9 mouse cellular contexts compared by ENCODE assay signal in the genomic region with DNA sequence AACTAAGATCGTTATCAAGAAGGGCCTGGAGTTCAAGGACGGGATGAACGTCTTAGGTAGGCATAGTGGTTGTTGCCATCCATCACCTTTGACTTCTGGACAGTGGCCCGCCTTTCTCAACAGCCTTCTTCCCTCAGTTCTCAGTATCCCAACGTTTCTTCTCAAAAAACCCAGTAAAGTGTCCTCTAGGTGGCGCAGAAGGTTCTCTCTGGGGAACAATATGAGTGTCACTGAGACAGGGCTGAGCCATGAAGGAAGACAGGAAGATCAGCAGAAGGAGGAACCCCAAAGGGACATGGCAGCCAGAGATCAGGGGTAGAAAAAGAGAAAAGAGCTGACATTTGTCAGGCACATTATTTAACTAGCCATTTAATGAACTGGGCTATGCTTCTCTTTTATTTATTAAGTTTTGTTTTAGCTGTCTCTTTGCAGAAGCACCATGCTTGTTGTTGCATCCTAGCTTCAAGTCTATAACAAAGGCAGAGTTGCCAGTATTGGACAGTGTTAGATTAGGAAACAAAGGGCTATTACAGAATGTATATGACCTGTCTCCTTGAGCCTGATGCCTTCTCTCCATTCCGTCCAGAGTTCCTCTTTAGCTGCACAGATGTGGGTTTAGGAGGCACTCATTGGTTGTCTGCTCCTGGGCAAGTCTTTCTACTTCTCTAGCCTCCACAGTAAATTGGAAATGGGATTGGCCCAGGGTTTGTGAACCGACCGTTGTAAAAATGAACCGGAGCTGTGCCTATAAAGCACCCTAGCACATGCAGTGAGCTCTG.
DNase-seq lines count a peak whose midpoint lies in the region; ATAC-seq and TF ChIP-seq lines count a peak whose summit lies in the region.
"Had no signal": no experiment of that assay in that cellular context is flagged by ENCODE, and none has a peak within 500 bp of the region (broad histone marks: within the 10 kb centered on the region; RNA-seq: fewer than 3 reads in every experiment).

No protein-coding gene starts in this region.

- no peaks in the 10 kb centered on the region for H3K79me2 ChIP-seq in MEL (ENCODE audit: control insufficient read depth, insufficient read depth, low read length, poor library complexity)

- H3K9ac ChIP-seq in intestine, postnatal 0 days (ENCODE audit: low read depth, low read length): no peak overlapping the region
- no peak overlapping the region for H3K9ac ChIP-seq in intestine, embryonic 15.5 days
- peak overlapping the region; percentile 29 for H3K9ac ChIP-seq in MEL (ENCODE audit: control insufficient read depth, low read depth, low read length, poor library complexity, severe bottlenecking)
- H3K9ac ChIP-seq in hindbrain, postnatal 0 days (replicated peaks; ENCODE audit: low read length): no peak overlapping the region
- no peak overlapping the region for H3K9ac ChIP-seq in liver, postnatal 0 days (replicated peaks)
- H3K9ac ChIP-seq in neural tube, embryonic 15.5 days (replicated peaks): no peak overlapping the region
- H3K9ac ChIP-seq: embryonic facial prominence, embryonic 15.5 days had no signal

- no peaks in the 10 kb centered on the region for H3K27me3 ChIP-seq in intestine, postnatal 0 days (replicated peaks; ENCODE audit: control insufficient read depth, insufficient read depth, low read length)
- H3K27me3 ChIP-seq in intestine, embryonic 15.5 days (replicated peaks): no peaks in the 10 kb centered on the region
- no peaks in the 10 kb centered on the region for H3K27me3 ChIP-seq in MEL (ENCODE audit: control insufficient read depth in 1 of 2, insufficient read depth in 2 of 2, low read length in 2 of 2)
- no peaks in the 10 kb centered on the region for H3K27me3 ChIP-seq in hindbrain, postnatal 0 days (ENCODE audit: insufficient read depth, low read length)
- H3K27me3 ChIP-seq in liver, postnatal 0 days (ENCODE audit: insufficient read depth, low read length): no peaks in the 10 kb centered on the region
- H3K27me3 ChIP-seq in neural tube, embryonic 15.5 days (replicated peaks): no peaks in the 10 kb centered on the region
- H3K27me3 ChIP-seq: embryonic facial prominence, embryonic 15.5 days had no signal

- TF ChIP-seq RAD21 in MEL (IDR thresholded peaks at IDR 0.05; ENCODE audit: low read depth, low read length): peak; percentile 87

- WGBS in intestine, postnatal 0 days: 54% methylated on average over 10 of the region's 10 CpGs
- WGBS in intestine, embryonic 15.5 days: 56% methylated on average over 10 of the region's 10 CpGs
- WGBS in hindbrain, postnatal 0 days: 59% methylated on average over 10 of the region's 10 CpGs
- WGBS in liver, postnatal 0 days (ENCODE audit: insufficient replicate concordance): 41% methylated on average over 10 of the region's 10 CpGs
- WGBS in neural tube, embryonic 15.5 days: 57% methylated on average over 10 of the region's 10 CpGs

- no peak for TF ChIP-seq POLR2A in MEL (IDR thresholded peaks at IDR 0.05; ENCODE audit: control insufficient read depth in 1 of 2, insufficient read depth in 1 of 2, low read depth in 1 of 2, low read length in 2 of 2, poor library complexity in 1 of 2)
- no peak for TF ChIP-seq POLR2A in cortical plate, adult 2 months (IDR thresholded peaks at IDR 0.05; ENCODE audit: extremely low read depth, insufficient read depth, low read length)

- H3K36me3 ChIP-seq in intestine, postnatal 0 days (ENCODE audit: control insufficient read depth, insufficient read depth): no peaks in the 10 kb centered on the region
- H3K36me3 ChIP-seq in intestine, embryonic 15.5 days: no peaks in the 10 kb centered on the region
- peaks cover 0 to 36% of the 10 kb centered on the region in 2 experiments; a peak in 2 of 4 replicates for H3K36me3 ChIP-seq in MEL (ENCODE audit: control insufficient read depth in 1 of 2, insufficient read depth in 2 of 2, low read length in 2 of 2)
- no peaks in the 10 kb centered on the region for H3K36me3 ChIP-seq in hindbrain, postnatal 0 days (ENCODE audit: insufficient read depth, low read length)
- H3K36me3 ChIP-seq in liver, postnatal 0 days (replicated peaks; ENCODE audit: insufficient read depth, low read length): no peaks in the 10 kb centered on the region
- H3K36me3 ChIP-seq in neural tube, embryonic 15.5 days: peaks cover 9% of the 10 kb centered on the region
- H3K36me3 ChIP-seq: embryonic facial prominence, embryonic 15.5 days had no signal

- H3K4me1 ChIP-seq in intestine, postnatal 0 days (replicated peaks; ENCODE audit: control insufficient read depth, insufficient read depth, low read length): no peaks in the 10 kb centered on the region; the same call in 1 of the 2 replicates
- H3K4me1 ChIP-seq in intestine, embryonic 15.5 days (replicated peaks): 0 out of 2 replicates have a peak, but pooled peaks cover 3% of the 10 kb centered on the region
- H3K4me1 ChIP-seq in MEL (ENCODE audit: control insufficient read depth in 1 of 2, insufficient read depth in 2 of 2, low read length in 2 of 2): peaks cover 20 to 38% of the 10 kb centered on the region in 2 experiments
- peaks cover 9% of the 10 kb centered on the region for H3K4me1 ChIP-seq in cortical plate, adult 2 months (ENCODE audit: control insufficient read depth, insufficient read depth, low read length)
- peaks cover 4% of the 10 kb centered on the region; the same call in 1 of the 2 replicates for H3K4me1 ChIP-seq in hindbrain, postnatal 0 days (ENCODE audit: insufficient read depth, low read length)
- H3K4me1 ChIP-seq in liver, postnatal 0 days (ENCODE audit: insufficient read depth): peaks cover 16% of the 10 kb centered on the region
- H3K4me1 ChIP-seq in neural tube, embryonic 15.5 days: peaks cover 12% of the 10 kb centered on the region
- H3K4me1 ChIP-seq: embryonic facial prominence, embryonic 15.5 days had no signal

- ATAC-seq in intestine, postnatal 0 days: no peak
- no peak for ATAC-seq in intestine, embryonic 15.5 days
- no peak for ATAC-seq in hindbrain, postnatal 0 days
- ATAC-seq in liver, postnatal 0 days: no peak
- ATAC-seq in neural tube, embryonic 15.5 days (ENCODE audit: low FRiP score): no peak

- H3K4me2 ChIP-seq in intestine, postnatal 0 days (replicated peaks; ENCODE audit: low read depth): no peak overlapping the region
- H3K4me2 ChIP-seq in intestine, embryonic 15.5 days (replicated peaks): no peak overlapping the region
- H3K4me2 ChIP-seq in hindbrain, postnatal 0 days (ENCODE audit: low read depth, low read length): no peak overlapping the region
- H3K4me2 ChIP-seq in liver, postnatal 0 days (ENCODE audit: low read depth, low read length): no peak overlapping the region
- H3K4me2 ChIP-seq in neural tube, embryonic 15.5 days: no peak overlapping the region
- H3K4me2 ChIP-seq: embryonic facial prominence, embryonic 15.5 days had no signal

- TF ChIP-seq EP300 in MEL (IDR thresholded peaks at IDR 0.05; ENCODE audit: low read depth in 1 of 2, low read length in 2 of 2): peak in 1 of 2 experiments; percentile 2; a peak in 1 of 4 replicates
- no peak for TF ChIP-seq EP300 in liver, postnatal 0 days (IDR thresholded peaks at IDR 0.05; ENCODE audit: low read depth)

- no peaks in the 10 kb centered on the region for H3K9me3 ChIP-seq in intestine, postnatal 0 days (ENCODE audit: control insufficient read depth)
- no peaks in the 10 kb centered on the region for H3K9me3 ChIP-seq in intestine, embryonic 15.5 days
- no peaks in the 10 kb centered on the region for H3K9me3 ChIP-seq in MEL (replicated peaks; ENCODE audit: insufficient read depth, low read length)
- H3K9me3 ChIP-seq in hindbrain, postnatal 0 days (ENCODE audit: low read length): no peaks in the 10 kb centered on the region
- H3K9me3 ChIP-seq in liver, postnatal 0 days (ENCODE audit: low read length): no peaks in the 10 kb centered on the region
- H3K9me3 ChIP-seq in neural tube, embryonic 15.5 days (replicated peaks): no peaks in the 10 kb centered on the region
- H3K9me3 ChIP-seq: embryonic facial prominence, embryonic 15.5 days had no signal

- no peak overlapping the region for H3K4me3 ChIP-seq in intestine, postnatal 0 days (ENCODE audit: low read depth, low read length)
- no peak overlapping the region for H3K4me3 ChIP-seq in intestine, embryonic 15.5 days (replicated peaks)
- 0 out of 4 replicates have a peak overlapping the region, but pooled peaks have one; percentile 0 to 3 for H3K4me3 ChIP-seq in MEL (ENCODE audit: control insufficient read depth in 1 of 2, insufficient read depth in 1 of 2, low read depth in 2 of 2, low read length in 2 of 2)
- no peak overlapping the region for H3K4me3 ChIP-seq in cortical plate, adult 2 months (ENCODE audit: insufficient read depth, low read length)
- no peak overlapping the region for H3K4me3 ChIP-seq in hindbrain, postnatal 0 days (ENCODE audit: low read length)
- no peak overlapping the region for H3K4me3 ChIP-seq in liver, postnatal 0 days (ENCODE audit: low read depth, low read length)
- no peak overlapping the region for H3K4me3 ChIP-seq in neural tube, embryonic 15.5 days (replicated peaks)
- H3K4me3 ChIP-seq: embryonic facial prominence, embryonic 15.5 days had no signal

- peak; percentile 88 for TF ChIP-seq CTCF in intestine, postnatal 0 days (IDR thresholded peaks at IDR 0.05; ENCODE audit: low read depth)
- TF ChIP-seq CTCF in MEL (IDR thresholded peaks at IDR 0.05 in 2 of 3, conservative IDR thresholded peaks at IDR 0.05 in 1 of 3; ENCODE audit: control insufficient read depth in 1 of 3, insufficient read depth in 1 of 3, low read depth in 2 of 3, low read length in 3 of 3, poor library complexity in 1 of 3, severe bottlenecking in 1 of 3): peak; percentile 52 to 89 (median 55)
- peak; percentile 55 for TF ChIP-seq CTCF in cortical plate, adult 2 months (IDR thresholded peaks at IDR 0.05; ENCODE audit: extremely low read depth, insufficient read depth, low read length)
- TF ChIP-seq CTCF in hindbrain, postnatal 0 days (IDR thresholded peaks at IDR 0.05; ENCODE audit: low read depth): peak; percentile 65
- TF ChIP-seq CTCF in liver, postnatal 0 days (IDR thresholded peaks at IDR 0.05; ENCODE audit: low read depth): peak; percentile 87

- no peak overlapping the region for H3K27ac ChIP-seq in intestine, postnatal 0 days (ENCODE audit: low read depth, low read length)
- no peak overlapping the region for H3K27ac ChIP-seq in intestine, embryonic 15.5 days
- H3K27ac ChIP-seq in MEL (ENCODE audit: control insufficient read depth, low read depth, low read length): peak overlapping the region; percentile 57
- no peak overlapping the region for H3K27ac ChIP-seq in cortical plate, adult 2 months (ENCODE audit: insufficient read depth, low read length)
- H3K27ac ChIP-seq in hindbrain, postnatal 0 days: no peak overlapping the region; the same call in 1 of the 2 replicates
- no peak overlapping the region for H3K27ac ChIP-seq in liver, postnatal 0 days (ENCODE audit: low read depth)
- 0 out of 2 replicates have a peak overlapping the region, but pooled peaks have one; percentile 69 for H3K27ac ChIP-seq in neural tube, embryonic 15.5 days (replicated peaks)
- H3K27ac ChIP-seq: embryonic facial prominence, embryonic 15.5 days had no signal

- DNase-seq in MEL (ENCODE audit: low read depth, low spot score): peak; percentile 90
- DNase-seq in hindbrain, postnatal 0 days (ENCODE audit: low spot score): peak; percentile 72
- peak; percentile 66 for DNase-seq in liver, postnatal 0 days
- peak; percentile 72 for DNase-seq in thymus, postnatal 25 days

TF ChIP-seq in MEL, 35 proteins besides CTCF, POLR2A, EP300 and RAD21 (continues in another document):
- TF ChIP-seq JUND (IDR thresholded peaks at IDR 0.05; ENCODE audit: low read depth, low read length): no peak

Comparison
In these comparisons a context has a peak if more than half of its experiments do, and no peak if none do; other contexts are left out.
1. H3K27ac ChIP-seq: peak in MEL (single experiment) and neural tube, embryonic 15.5 days (single experiment); none in intestine, postnatal 0 days (single experiment), intestine, embryonic 15.5 days (single experiment), cortical plate, adult 2 months (single experiment), hindbrain, postnatal 0 days (single experiment) and liver, postnatal 0 days (single experiment).
2. H3K4me3 ChIP-seq: peak in MEL (2 of 2); none in intestine, postnatal 0 days (single experiment), intestine, embryonic 15.5 days (single experiment), cortical plate, adult 2 months (single experiment), hindbrain, postnatal 0 days (single experiment), liver, postnatal 0 days (single experiment) and neural tube, embryonic 15.5 days (single experiment).
3. Peak in every context shown above with its lines, with median percentiles within 50 percentile points of each other: CTCF ChIP-seq and DNase-seq.